Mouse (Mus musculus): ENCODE results near the gene Nfix. TPM values are rescaled to one million over a fixed set of nuclear protein-coding genes. Genes with fewer than 3 reads are reported as not detected.

Gene Nfix
- total RNA-seq, 1 experiment: 0.89 TPM

DNA sequence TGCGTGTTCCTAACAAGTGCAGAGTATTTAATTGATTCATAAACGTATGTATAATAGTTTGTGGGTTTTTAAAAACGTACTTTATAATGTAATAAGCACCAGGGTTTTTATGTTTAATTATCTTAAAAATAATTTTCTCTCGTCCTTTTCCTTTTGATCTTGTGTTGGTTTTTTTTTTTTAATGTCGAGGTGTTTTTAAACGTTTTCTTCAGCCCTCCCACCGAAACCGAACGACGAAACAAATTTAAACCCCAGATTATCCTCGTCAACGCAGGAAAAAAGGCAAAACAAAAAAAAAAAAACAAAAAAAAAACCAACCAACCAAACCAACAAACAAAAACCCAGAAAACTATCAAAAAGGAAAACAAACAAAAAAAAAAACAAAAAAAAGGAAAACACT lies 94.2 kb downstream of the Nfix start:
- H3K9ac ChIP-seq (ENCODE audit: insufficient read depth, low read depth, low read length, poor library complexity, severe bottlenecking): no peak overlapping the region
- H3K4me3 ChIP-seq (ENCODE audit: insufficient read depth in 1 of 2, low read depth in 1 of 2, low read length in 2 of 2, poor library complexity in 1 of 2, severe bottlenecking in 1 of 2): peak overlapping the region in 1 of 2 experiments; percentile 54; a peak in 2 of 4 replicates

DNA sequence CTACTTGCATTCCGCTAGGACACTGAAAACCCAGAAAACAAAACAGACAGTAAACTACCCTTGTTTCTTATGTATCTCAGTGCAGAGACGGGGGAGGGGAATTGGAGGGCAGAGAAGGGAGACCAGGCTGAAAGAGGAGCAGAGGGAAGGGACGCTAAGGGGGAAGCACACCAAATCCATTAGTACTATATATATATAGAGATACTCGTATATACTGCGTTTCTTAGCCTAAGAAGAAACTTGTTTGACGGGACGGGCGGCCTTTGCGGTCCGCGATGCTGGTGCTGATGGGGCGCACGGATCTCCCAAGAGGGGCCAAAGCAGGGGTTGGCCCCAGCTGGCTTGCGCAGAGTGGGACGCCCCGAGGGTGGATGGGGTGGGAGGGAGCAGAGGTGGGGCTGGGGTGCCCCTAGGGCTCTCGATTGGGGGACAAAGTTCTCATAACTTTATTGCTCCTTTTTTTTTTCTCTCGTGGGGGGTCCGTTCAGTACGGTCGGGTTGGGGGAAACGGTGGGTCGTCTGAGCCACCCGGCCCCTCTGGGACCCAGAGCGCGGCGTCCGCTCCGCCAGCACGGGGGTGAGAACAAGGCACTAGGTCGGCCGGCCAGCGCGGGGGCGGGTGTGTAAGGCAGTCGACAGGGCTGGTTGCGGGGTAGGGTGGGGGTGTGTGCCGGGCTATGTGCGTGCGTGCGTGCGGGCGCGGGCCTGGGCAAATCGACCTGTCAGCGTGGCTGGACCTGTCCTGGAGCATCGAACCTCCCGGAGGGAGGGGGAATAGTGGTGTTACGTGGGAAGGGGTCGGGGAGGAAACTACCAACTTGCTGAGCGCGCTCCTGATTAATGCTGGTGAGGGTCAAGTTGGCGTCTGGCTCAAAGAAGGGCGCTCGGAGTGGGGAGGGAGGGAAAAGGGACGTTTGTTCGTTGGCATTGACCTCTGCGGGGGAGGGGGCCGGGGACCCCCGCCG lies 95.0 kb downstream of the Nfix start:
- peaks cover 0 to 41% of the 10 kb centered on the region in 2 experiments; a peak in 2 of 4 replicates for H3K4me1 ChIP-seq (ENCODE audit: control insufficient read depth in 2 of 2, insufficient read depth in 2 of 2, low read length in 2 of 2, poor library complexity in 1 of 2)
- in situ Hi-C loops (cut with MboI; ENCODE audit: low sequenced_read_pairs in 2 of 2, unreplicated experiment in 2 of 2): loop anchor here in 1 of 2 experiments (10.0 kb wide), 2 partner anchors 70 to 110 kb away; no protein-coding TSS in a partner anchor

More for the DNA sequence above, 94.2 kb downstream of the Nfix start:
- no peaks in the 10 kb centered on the region for H3K36me3 ChIP-seq (ENCODE audit: control insufficient read depth, insufficient read depth, low read length, poor library complexity, severe bottlenecking)
- no peak overlapping the region for H3K27ac ChIP-seq (ENCODE audit: insufficient read depth, low read depth, low read length, poor library complexity, severe bottlenecking)
- H3K4me1 ChIP-seq (ENCODE audit: control insufficient read depth in 2 of 2, insufficient read depth in 2 of 2, low read length in 2 of 2, poor library complexity in 1 of 2): peaks cover 0 to 39% of the 10 kb centered on the region in 2 experiments; a peak in 2 of 4 replicates
- no peaks in the 10 kb centered on the region for H3K9me3 ChIP-seq (ENCODE audit: control insufficient read depth, insufficient read depth, low read depth, low read length)
- in situ Hi-C loops (cut with MboI; ENCODE audit: low sequenced_read_pairs in 2 of 2, unreplicated experiment in 2 of 2): loop anchor here in 1 of 2 experiments (10.0 kb wide), 2 partner anchors 69 to 109 kb away; no protein-coding TSS in a partner anchor
- DNase-seq (ENCODE audit: low read depth, low spot score): no peak
- TF ChIP-seq ZC3H11A (IDR thresholded peaks at IDR 0.05; ENCODE audit: borderline replicate concordance, low read depth, low read length): no peak
- no peak for TF ChIP-seq ZNF384 (IDR thresholded peaks at IDR 0.05; ENCODE audit: low read depth, low read length)
- TF ChIP-seq HCFC1 (IDR thresholded peaks at IDR 0.05; ENCODE audit: borderline replicate concordance, insufficient read depth, low read length): no peak
- TF ChIP-seq MAFK (IDR thresholded peaks at IDR 0.05; ENCODE audit: insufficient read depth, low read depth, low read length): no peak
- no peak for TF ChIP-seq CHD2 (IDR thresholded peaks at IDR 0.05; ENCODE audit: low read depth, low read length)

DNA sequence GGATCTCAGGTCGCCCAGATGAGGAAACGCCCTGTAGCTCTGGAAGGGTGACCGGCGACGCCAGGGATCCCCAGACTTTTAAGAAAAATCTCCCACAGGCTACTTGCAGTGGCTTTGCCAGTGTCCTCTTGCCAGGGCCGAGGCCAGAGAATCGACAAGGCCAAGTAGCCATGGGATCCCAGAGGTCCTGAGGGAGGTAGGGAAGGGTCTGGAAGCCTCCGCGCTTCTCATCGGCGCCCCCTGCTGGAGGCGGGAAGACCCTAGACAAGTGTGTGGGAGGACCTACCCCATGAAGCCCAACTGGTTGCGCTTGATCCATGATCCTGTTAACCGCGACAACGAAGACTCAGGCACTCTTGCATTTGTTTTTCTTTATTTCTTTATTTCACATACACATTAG lies 95.8 kb downstream of the Nfix start:
- Histone ChIP-seq H3K9me3 (ENCODE audit: control insufficient read depth, insufficient read depth, low read depth, low read length) (no peaks in the 10 kb centered on the region), H3K4me1 (ENCODE audit: control insufficient read depth in 2 of 2, insufficient read depth in 2 of 2, low read length in 2 of 2, poor library complexity in 1 of 2) (peaks cover 2 to 44% of the 10 kb centered on the region in 2 experiments; a peak in 2 of 4 replicates), H3K9ac (ENCODE audit: insufficient read depth, low read depth, low read length, poor library complexity, severe bottlenecking) (no peak overlapping the region), H3K27ac (ENCODE audit: insufficient read depth, low read depth, low read length, poor library complexity, severe bottlenecking) (no peak overlapping the region), H3K36me3 (ENCODE audit: control insufficient read depth, insufficient read depth, low read length, poor library complexity, severe bottlenecking) (peaks cover 6% of the 10 kb centered on the region), H3K4me3 (ENCODE audit: insufficient read depth in 1 of 2, low read depth in 1 of 2, low read length in 2 of 2, poor library complexity in 1 of 2, severe bottlenecking in 1 of 2) (peak overlapping the region; percentile 37 to 66; a peak in 3 of 4 replicates)
- in situ Hi-C loops (cut with MboI; ENCODE audit: low sequenced_read_pairs in 2 of 2, unreplicated experiment in 2 of 2): loop anchor here in 1 of 2 experiments (10.0 kb wide), 2 partner anchors 70 to 110 kb away; no protein-coding TSS in a partner anchor
- peak; percentile 93 for DNase-seq (ENCODE audit: low read depth, low spot score)
- TF ChIP-seq MAFK (IDR thresholded peaks at IDR 0.05; ENCODE audit: insufficient read depth, low read depth, low read length): no peak
- no peak for TF ChIP-seq ZC3H11A (IDR thresholded peaks at IDR 0.05; ENCODE audit: borderline replicate concordance, low read depth, low read length)
- TF ChIP-seq CHD2 (IDR thresholded peaks at IDR 0.05; ENCODE audit: low read depth, low read length): no peak
- TF ChIP-seq HCFC1 (IDR thresholded peaks at IDR 0.05; ENCODE audit: borderline replicate concordance, insufficient read depth, low read length): no peak
- TF ChIP-seq ZNF384 (IDR thresholded peaks at IDR 0.05; ENCODE audit: low read depth, low read length): no peak

More for the DNA sequence above, 95.0 kb downstream of the Nfix start:
- Histone ChIP-seq H3K4me3 (ENCODE audit: insufficient read depth in 1 of 2, low read depth in 1 of 2, low read length in 2 of 2, poor library complexity in 1 of 2, severe bottlenecking in 1 of 2) (peak overlapping the region; percentile 37 to 54), H3K36me3 (ENCODE audit: control insufficient read depth, insufficient read depth, low read length, poor library complexity, severe bottlenecking) (peaks cover under 1% of the 10 kb centered on the region; the same call in 1 of the 2 replicates), H3K9me3 (ENCODE audit: control insufficient read depth, insufficient read depth, low read depth, low read length) (no peaks in the 10 kb centered on the region), H3K9ac (ENCODE audit: insufficient read depth, low read depth, low read length, poor library complexity, severe bottlenecking) (peak overlapping the region; percentile 10; the same call in 1 of the 2 replicates), H3K27ac (ENCODE audit: insufficient read depth, low read depth, low read length, poor library complexity, severe bottlenecking) (no peak overlapping the region)
- TF ChIP-seq HCFC1 (IDR thresholded peaks at IDR 0.05; ENCODE audit: borderline replicate concordance, insufficient read depth, low read length) (no peak), ZNF384 (IDR thresholded peaks at IDR 0.05; ENCODE audit: low read depth, low read length) (no peak), MAFK (IDR thresholded peaks at IDR 0.05; ENCODE audit: insufficient read depth, low read depth, low read length) (no peak), ZC3H11A (IDR thresholded peaks at IDR 0.05; ENCODE audit: borderline replicate concordance, low read depth, low read length) (no peak), CHD2 (IDR thresholded peaks at IDR 0.05; ENCODE audit: low read depth, low read length) (no peak)
- DNase-seq (ENCODE audit: low read depth, low spot score): no peak

DNA sequence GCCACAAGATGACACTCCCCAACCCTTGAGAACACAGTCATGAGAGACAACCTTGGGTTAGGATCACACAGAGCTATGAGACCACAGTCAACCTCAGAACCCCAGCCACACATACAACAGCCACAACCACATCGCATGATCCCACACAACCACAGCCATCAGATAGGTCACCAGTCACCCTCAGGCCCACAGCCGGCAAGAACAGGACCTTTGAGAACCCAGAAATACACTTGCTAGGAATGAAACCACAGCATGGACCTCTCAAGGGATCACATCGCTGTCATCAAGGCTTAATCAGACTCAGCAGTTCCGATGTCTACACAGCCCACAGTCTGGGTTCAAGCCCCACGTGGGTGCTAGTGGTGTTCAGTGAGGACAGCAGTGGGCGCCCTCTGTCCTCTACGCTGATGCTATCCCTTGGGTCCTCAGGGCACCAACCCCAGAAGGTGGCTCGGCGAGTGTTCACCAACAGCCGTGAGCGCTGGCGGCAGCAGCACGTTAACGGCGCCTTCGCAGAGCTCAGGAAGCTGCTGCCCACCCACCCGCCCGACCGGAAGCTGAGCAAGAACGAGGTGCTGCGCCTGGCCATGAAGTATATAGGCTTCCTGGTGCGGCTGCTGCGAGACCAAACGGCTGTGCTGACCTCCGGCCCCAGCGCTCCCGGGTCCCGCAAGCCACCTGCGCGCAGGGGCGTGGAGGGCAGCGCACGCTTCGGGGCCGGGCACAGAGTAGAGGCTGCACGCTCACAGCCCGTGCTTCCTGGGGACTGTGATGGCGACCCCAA lies 96.5 kb downstream of the Nfix start:
- peak overlapping the region; percentile 24 to 66; a peak in 3 of 4 replicates for H3K4me3 ChIP-seq (ENCODE audit: insufficient read depth in 1 of 2, low read depth in 1 of 2, low read length in 2 of 2, poor library complexity in 1 of 2, severe bottlenecking in 1 of 2)
- peaks cover 2 to 42% of the 10 kb centered on the region in 2 experiments; a peak in 2 of 4 replicates for H3K4me1 ChIP-seq (ENCODE audit: control insufficient read depth in 2 of 2, insufficient read depth in 2 of 2, low read length in 2 of 2, poor library complexity in 1 of 2)
- in situ Hi-C loops (cut with MboI; ENCODE audit: low sequenced_read_pairs in 2 of 2, unreplicated experiment in 2 of 2): loop anchor here in 1 of 2 experiments (10.0 kb wide), 2 partner anchors 71 to 111 kb away; no protein-coding TSS in a partner anchor
- H3K9ac ChIP-seq (ENCODE audit: insufficient read depth, low read depth, low read length, poor library complexity, severe bottlenecking): peak overlapping the region; percentile 59; the same call in 1 of the 2 replicates
- TF ChIP-seq HCFC1 (IDR thresholded peaks at IDR 0.05; ENCODE audit: borderline replicate concordance, insufficient read depth, low read length): no peak
- no peak for TF ChIP-seq ZC3H11A (IDR thresholded peaks at IDR 0.05; ENCODE audit: borderline replicate concordance, low read depth, low read length)
- no peak for TF ChIP-seq ZNF384 (IDR thresholded peaks at IDR 0.05; ENCODE audit: low read depth, low read length)
- TF ChIP-seq MAFK (IDR thresholded peaks at IDR 0.05; ENCODE audit: insufficient read depth, low read depth, low read length): no peak
- TF ChIP-seq CHD2 (IDR thresholded peaks at IDR 0.05; ENCODE audit: low read depth, low read length): no peak
- H3K36me3 ChIP-seq (ENCODE audit: control insufficient read depth, insufficient read depth, low read length, poor library complexity, severe bottlenecking): peaks cover 12% of the 10 kb centered on the region
- DNase-seq (ENCODE audit: low read depth, low spot score): no peak
- H3K27ac ChIP-seq (ENCODE audit: insufficient read depth, low read depth, low read length, poor library complexity, severe bottlenecking): no peak overlapping the region
- H3K9me3 ChIP-seq (ENCODE audit: control insufficient read depth, insufficient read depth, low read depth, low read length): no peaks in the 10 kb centered on the region

Measured in ES-E14 (cell line).